ENCODE assay signal across 13 mouse cellular contexts in genomic region chr6:55920282-55920720, GRCm38 (mm10).
DNase-seq lines count a peak whose midpoint lies in the region; ATAC-seq and TF ChIP-seq lines count a peak whose summit lies in the region.
"Had no signal": no experiment of that assay in that cellular context is flagged by ENCODE, and none has a peak within 500 bp of the region (broad histone marks: within the 10 kb centered on the region; RNA-seq: fewer than 3 reads in every experiment).

No protein-coding gene starts in this region.

- no peaks in the 10 kb centered on the region for H3K9me3 ChIP-seq in forebrain, embryonic 10.5 days
- no peaks in the 10 kb centered on the region for H3K9me3 ChIP-seq in hindbrain, embryonic 14.5 days (ENCODE audit: control insufficient read depth, low read length)
- H3K9me3 ChIP-seq in midbrain, postnatal 0 days (ENCODE audit: low read length), result no peaks in the 10 kb centered on the region
- H3K9me3 ChIP-seq: liver, embryonic 15.5 days; megakaryocyte, embryonic 14.5 days had no signal

- no peak for TF ChIP-seq CTCF in midbrain, postnatal 0 days (IDR thresholded peaks at IDR 0.05)

- DNase-seq in heart, adult 11 months, result peak; percentile 58
- no peak for DNase-seq in heart, adult 9 months (ENCODE audit: low spot score in 2 of 2)
- DNase-seq in forebrain, embryonic 10.5 days (ENCODE audit: extremely low spot score, low spot score), result no peak
- peak; percentile 59 for DNase-seq in hindbrain, embryonic 14.5 days (ENCODE audit: low spot score)
- DNase-seq in midbrain, postnatal 0 days (ENCODE audit: low spot score), result peak; percentile 64
- DNase-seq in adipocyte (ENCODE audit: low spot score), result no peak
- DNase-seq in yolk sac, embryonic 10.5 days (ENCODE audit: low spot score), result no peak
- no peak for DNase-seq in thymus, postnatal 14 days
- DNase-seq: adrenal gland, adult 2 months; gastrocnemius, postnatal 25 days; kidney, adult 9 months had no signal

- H3K36me3 ChIP-seq in forebrain, embryonic 10.5 days (replicated peaks), result no peaks in the 10 kb centered on the region
- no peaks in the 10 kb centered on the region for H3K36me3 ChIP-seq in hindbrain, embryonic 14.5 days (replicated peaks; ENCODE audit: control insufficient read depth, insufficient read depth)
- H3K36me3 ChIP-seq in midbrain, postnatal 0 days (ENCODE audit: insufficient read depth, low read length), result no peaks in the 10 kb centered on the region
- H3K36me3 ChIP-seq: liver, embryonic 15.5 days had no signal

- H3K4me1 ChIP-seq in forebrain, embryonic 10.5 days, result peaks cover 9% of the 10 kb centered on the region
- 0 out of 2 replicates have a peak, but pooled peaks cover 5% of the 10 kb centered on the region for H3K4me1 ChIP-seq in hindbrain, embryonic 14.5 days (replicated peaks; ENCODE audit: control insufficient read depth, insufficient read depth, low read length)
- no peaks in the 10 kb centered on the region for H3K4me1 ChIP-seq in midbrain, postnatal 0 days (ENCODE audit: insufficient read depth, low read length)
- H3K4me1 ChIP-seq: liver, embryonic 15.5 days; megakaryocyte, embryonic 14.5 days had no signal

- peak overlapping the region; percentile 63; the same call in 1 of the 2 replicates for H3K27ac ChIP-seq in forebrain, embryonic 10.5 days
- peak overlapping the region; percentile 73 for H3K27ac ChIP-seq in hindbrain, embryonic 14.5 days
- H3K27ac ChIP-seq in midbrain, postnatal 0 days (ENCODE audit: low read depth, low read length), result 0 out of 2 replicates have a peak overlapping the region, but pooled peaks have one; percentile 32
- H3K27ac ChIP-seq: liver, embryonic 15.5 days had no signal

- peak; percentile 91 for ATAC-seq in hindbrain, embryonic 14.5 days (ENCODE audit: low FRiP score)
- ATAC-seq in midbrain, postnatal 0 days (ENCODE audit: low FRiP score), result 0 out of 2 replicates have a peak, but pooled peaks have one; percentile 23

- WGBS in forebrain, embryonic 10.5 days, result 74% methylated on average over 3 of the region's 3 CpGs
- WGBS in hindbrain, embryonic 14.5 days, result 35% methylated on average over 3 of the region's 3 CpGs
- WGBS in midbrain, postnatal 0 days, result 26% methylated on average over 3 of the region's 3 CpGs

- no peaks in the 10 kb centered on the region for H3K27me3 ChIP-seq in forebrain, embryonic 10.5 days (ENCODE audit: poor library complexity, severe bottlenecking)
- no peaks in the 10 kb centered on the region for H3K27me3 ChIP-seq in hindbrain, embryonic 14.5 days (ENCODE audit: control insufficient read depth, insufficient read depth, low read length)
- no peaks in the 10 kb centered on the region for H3K27me3 ChIP-seq in midbrain, postnatal 0 days (ENCODE audit: insufficient read depth, low read length)
- H3K27me3 ChIP-seq: liver, embryonic 15.5 days; megakaryocyte, embryonic 14.5 days had no signal

- H3K4me2 ChIP-seq in hindbrain, embryonic 14.5 days (replicated peaks), result peak overlapping the region; percentile 20
- H3K4me2 ChIP-seq in midbrain, postnatal 0 days (ENCODE audit: low read depth, low read length, poor library complexity, severe bottlenecking), result no peak overlapping the region
- H3K4me2 ChIP-seq: liver, embryonic 15.5 days had no signal

- no peak overlapping the region for H3K4me3 ChIP-seq in forebrain, embryonic 10.5 days
- H3K4me3 ChIP-seq in hindbrain, embryonic 14.5 days (replicated peaks; ENCODE audit: low read length), result no peak overlapping the region
- H3K4me3 ChIP-seq in midbrain, postnatal 0 days (ENCODE audit: low read depth, low read length), result no peak overlapping the region
- H3K4me3 ChIP-seq: liver, embryonic 15.5 days; megakaryocyte, embryonic 14.5 days had no signal

- H3K9ac ChIP-seq in hindbrain, embryonic 14.5 days, result no peak overlapping the region
- no peak overlapping the region for H3K9ac ChIP-seq in midbrain, postnatal 0 days (replicated peaks; ENCODE audit: low read length, poor library complexity, severe bottlenecking)
- H3K9ac ChIP-seq: liver, embryonic 15.5 days had no signal

Comparison
In these comparisons a context has a peak if more than half of its experiments do, and no peak if none do; other contexts are left out.
1. DNase-seq: peak in heart, adult 11 months (single experiment), hindbrain, embryonic 14.5 days (single experiment) and midbrain, postnatal 0 days (single experiment); none in heart, adult 9 months (0 of 2), forebrain, embryonic 10.5 days (single experiment), adipocyte (single experiment), yolk sac, embryonic 10.5 days (single experiment) and thymus, postnatal 14 days (single experiment).
2. Peak in every context shown above with its lines, with median percentiles within 50 percentile points of each other: H3K27ac ChIP-seq.